Mouse (Mus musculus): ENCODE data around the gene Btbd35f3. TPM values are rescaled to one million over a fixed set of nuclear protein-coding genes. Genes with fewer than 3 reads are reported as not detected.
"Not testable (repeated sequence)": the region's sequence is repeated elsewhere in the genome, so short reads cannot be mapped to it uniquely, and the experiment has no call there.

Btbd35f3 gene
- polyA plus RNA-seq (2014; fragmentation: Nextera tagmentation; extraction: Ambion mirVana) = not detected in 2 replicates

- H3K4me1 ChIP-seq (ENCODE audit: control insufficient read depth, insufficient read depth, low read length); ATAC-seq (ENCODE audit: insufficient number of reproducible peaks, low FRiP score, low TSS enrichment, low read depth); H3K4me2 ChIP-seq (ENCODE audit: low read depth, severe bottlenecking); H3K9ac ChIP-seq (ENCODE audit: low read length); H3K9me3 ChIP-seq (ENCODE audit: control insufficient read depth, low read length); H3K36me3 ChIP-seq (ENCODE audit: control insufficient read depth, insufficient read depth, low read length); H3K4me3 ChIP-seq (ENCODE audit: low read depth, low read length); DNase-seq (ENCODE audit: low spot score); H3K27me3 ChIP-seq (ENCODE audit: control insufficient read depth, insufficient read depth, low read length); H3K27ac ChIP-seq (replicated peaks; ENCODE audit: low read depth, low read length): not testable (repeated sequence)
- no CpG with 5 or more reads among the region's 3 CpGs for WGBS
Observed at GRCm38 (mm10) chrX:4037374-4037773, at the start of gene Btbd35f3. Gene Btbd35f3, plus strand, starts transcription at chrX:4037674.

Other genes with a start within 250 kb of the Btbd35f3 start
- not detected in 2 replicates for gene Btbd35f16, start 80.7 kb upstream of the Btbd35f3 start, polyA plus RNA-seq (2014; fragmentation: Nextera tagmentation; extraction: Ambion mirVana)
- not detected in 2 replicates for gene Btbd35f28, start 158.9 kb downstream of the Btbd35f3 start, polyA plus RNA-seq (2014; fragmentation: Nextera tagmentation; extraction: Ambion mirVana)